Mouse (Mus musculus) cerebral cortex, adult 2 months (tissue): ENCODE data around the gene Plcg2.

Source experiments
- WGBS: fragments of 180-500 bp; shearing (Covaris S2); methylation state at CpG from one replicate; pipeline ENCODE4 v1.1.7; 2018; 5-methylcytosine and 5-hydroxymethylcytosine counted together

Plcg2 gene

DNA sequence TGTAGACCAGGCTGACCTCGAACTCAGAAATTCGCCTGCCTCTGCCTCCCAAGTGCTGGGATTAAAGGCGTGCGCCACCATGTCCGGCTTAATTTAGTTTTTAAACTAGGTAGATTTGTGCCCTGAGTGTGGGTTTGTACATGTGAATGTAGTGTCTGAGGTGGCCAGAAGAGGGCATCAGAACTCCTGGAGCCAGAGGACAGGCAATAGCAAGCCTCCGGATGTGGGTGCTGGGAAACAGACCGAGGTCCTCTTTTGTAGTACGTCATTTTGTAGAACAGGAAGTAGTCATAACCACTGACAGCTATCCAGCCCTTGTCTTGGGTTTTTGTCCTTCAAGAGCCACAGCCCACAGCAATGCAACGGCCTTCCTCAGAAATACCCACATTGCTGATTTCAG lies 141.5 kb downstream of the Plcg2 start:
- 94% methylated on average over 9 of the region's 9 CpGs for WGBS

DNA sequence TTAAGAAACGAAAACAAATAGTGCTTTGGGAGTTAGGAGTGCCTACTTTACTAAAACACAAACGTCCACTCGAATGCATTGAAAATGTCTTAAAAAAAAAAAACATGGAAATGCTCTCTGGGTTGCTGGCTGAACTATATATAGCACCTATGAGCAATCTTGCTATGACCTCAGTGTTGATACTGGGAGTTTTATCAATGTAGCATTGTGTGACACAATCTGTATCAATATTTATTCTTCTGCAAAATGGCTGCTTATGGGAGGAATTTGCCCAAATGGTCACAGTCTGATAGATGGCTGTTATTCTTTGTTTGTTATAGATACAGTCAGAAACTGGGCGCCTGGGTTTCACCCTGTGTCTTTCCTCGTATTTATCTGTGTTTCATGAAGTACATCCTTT lies 147.4 kb downstream of the Plcg2 start:
- 63% methylated on average over 5 of the region's 5 CpGs for WGBS

DNA sequence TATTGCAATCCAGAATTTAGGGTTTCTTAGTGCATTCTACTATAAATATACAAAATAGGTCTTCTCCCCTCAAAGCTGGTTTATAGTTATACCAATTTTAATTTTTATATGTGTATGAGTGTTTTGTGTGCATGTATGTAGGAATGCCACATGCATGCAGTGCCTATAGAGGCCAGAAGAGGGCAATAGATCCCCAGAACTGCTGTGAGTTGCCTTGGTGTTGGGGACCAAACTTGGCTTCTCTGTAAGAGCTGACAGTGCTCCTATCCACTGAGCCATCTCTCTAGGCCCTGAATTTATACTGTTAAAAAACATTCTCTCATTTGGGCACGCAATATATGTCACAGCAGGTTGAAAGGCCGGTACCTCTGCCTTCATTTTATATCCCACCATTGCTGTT lies 147.9 kb downstream of the Plcg2 start:
- WGBS: 49% methylated on average over 2 of the region's 2 CpGs

DNA sequence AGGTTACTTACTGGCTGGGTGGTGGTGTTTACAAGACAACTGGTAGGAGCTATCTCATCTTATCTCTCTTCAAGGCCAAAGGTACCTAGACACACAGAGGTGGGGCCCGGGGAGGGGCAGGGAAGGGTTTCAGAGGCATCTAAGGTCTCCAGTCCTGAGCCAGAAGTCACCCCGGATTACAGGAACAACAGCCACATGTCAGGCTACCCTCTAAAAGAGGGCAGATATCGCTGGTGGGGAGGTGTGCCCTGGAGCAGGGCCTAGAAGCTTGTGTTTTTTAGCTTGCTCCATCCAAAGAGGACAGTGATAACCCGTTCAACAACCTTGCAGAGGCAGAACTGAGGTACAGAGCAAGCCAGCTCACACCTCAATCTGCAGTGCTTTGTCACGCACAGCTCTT lies 148.3 kb downstream of the Plcg2 start:
- 74% methylated on average over 5 of the region's 5 CpGs for WGBS

DNA sequence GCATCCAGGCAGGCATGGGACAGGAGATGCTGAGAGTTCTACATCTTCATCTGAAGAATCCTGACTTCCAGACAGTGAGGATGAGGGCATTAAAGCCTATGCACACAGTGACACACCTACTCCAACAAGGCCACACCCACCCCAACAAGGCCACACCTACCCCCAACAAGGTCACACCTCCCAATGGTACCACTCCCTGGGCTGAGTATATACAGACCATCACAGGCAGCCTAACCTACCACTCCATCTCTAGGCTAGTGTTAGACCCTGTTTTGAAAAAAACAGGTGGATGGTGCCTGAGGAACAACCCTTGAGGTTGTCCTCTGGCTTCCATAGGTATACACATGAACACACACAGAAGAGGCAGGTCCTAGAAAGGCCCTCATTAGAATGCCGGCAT lies 154.2 kb downstream of the Plcg2 start:
- 88% methylated on average over 1 of the region's 1 CpGs for WGBS

DNA sequence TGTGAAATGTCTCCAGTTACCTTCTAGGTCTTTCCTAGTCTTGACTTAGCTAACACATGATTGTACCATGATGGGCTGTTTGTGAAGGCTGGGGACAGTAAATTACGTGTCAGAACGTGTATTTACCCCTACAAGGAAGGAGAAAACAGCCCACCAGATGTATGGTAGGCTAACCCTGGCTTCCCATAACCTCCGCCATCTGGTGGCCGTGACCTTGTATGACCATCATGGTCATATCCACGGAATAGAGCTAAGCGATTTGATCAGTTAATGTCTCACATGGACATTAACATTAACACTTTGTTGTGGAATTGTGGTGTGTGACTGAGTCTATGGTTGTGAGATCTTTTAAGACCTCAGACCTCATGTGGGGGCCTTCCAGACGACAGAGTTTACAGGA lies 160.9 kb downstream of the Plcg2 start:
- WGBS: 77% methylated on average over 7 of the region's 7 CpGs

DNA sequence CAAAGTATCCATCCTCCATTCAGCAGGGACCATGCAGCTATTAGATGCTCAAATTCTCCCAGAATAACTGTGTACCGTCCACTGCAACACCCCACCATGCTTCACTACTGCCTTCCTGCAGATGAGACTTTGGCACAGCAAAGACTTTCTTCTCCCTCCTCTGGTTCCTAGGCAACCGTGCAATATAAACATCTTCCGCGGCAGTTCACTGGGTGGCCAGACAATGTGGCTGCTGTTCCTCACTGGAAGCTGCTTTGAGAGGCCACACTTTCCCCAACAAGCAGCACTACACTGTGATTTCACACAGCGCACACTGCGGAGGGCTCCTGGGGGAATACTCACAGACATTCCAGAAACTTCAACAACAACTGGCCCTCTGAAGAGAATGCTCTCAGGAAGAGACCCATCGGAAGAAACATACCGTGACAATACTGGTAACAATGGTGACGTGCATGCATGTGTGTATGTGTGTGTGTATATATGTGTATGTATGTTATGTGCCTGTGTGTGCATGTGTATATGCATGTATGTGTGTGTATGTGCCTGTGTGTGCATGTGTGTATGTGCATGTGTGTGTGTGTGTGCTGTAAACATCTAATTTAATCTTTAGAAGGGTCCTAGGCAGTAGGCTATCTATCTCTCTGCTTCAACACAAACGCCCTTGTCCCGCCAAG lies 162.4 kb downstream of the Plcg2 start:
- 25% methylated on average over 11 of the region's 11 CpGs for WGBS

DNA sequence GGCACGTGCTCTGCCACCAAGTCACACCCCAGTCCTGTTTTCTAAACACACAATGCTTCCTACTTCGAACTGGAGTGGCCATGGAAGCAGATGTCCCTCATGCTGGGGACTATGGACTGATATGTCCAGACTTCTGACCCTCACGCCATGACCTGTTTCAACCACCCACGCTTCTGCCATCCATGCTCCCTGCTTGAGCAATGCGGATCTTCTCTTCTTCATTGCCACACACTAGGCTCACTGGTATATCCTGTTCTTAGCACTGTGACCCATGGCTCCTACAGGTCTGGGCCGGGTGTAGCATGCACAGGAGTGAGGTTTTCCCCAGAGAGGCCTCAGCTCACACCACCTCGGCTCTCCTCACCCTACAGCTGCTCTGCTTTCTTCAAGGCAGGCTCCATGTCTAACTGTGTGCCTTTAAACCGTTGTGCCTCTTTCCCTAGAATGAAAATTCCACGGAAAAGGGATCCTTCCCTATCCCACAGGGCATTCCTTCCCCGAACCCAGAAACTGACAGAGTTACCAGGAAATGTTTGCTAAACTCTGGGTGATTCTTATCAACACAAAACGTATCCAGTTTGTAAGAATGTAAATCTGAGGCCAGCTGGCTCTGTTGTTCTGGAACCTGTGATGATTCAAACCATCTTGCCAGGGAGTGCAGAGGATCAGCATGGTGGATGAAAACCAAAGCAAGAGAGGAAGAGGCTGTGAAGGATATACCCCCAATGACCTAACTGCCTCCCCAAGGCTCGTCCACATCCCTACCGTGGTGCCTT lies 169.4 kb downstream of the Plcg2 start:
- 88% methylated on average over 13 of the region's 13 CpGs for WGBS

DNA sequence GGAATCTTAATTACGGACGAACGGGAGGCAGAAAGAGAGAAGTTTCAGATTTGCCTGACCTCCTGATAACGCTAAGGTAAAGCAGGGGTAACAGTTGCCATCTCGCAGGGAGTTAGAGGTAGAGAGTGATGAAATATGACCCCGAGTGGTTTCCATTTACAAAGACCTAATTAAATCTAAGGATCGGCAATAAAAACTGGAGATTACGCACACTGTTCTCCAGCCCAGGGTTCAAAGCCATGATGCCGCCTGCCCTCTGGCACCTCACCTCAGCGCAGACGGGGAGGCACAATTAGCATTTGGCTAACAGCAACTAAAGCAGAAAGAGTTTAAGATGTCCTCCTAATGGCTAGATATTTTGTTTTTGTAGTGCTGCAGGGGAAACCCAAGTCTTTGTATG lies 172.4 kb downstream of the Plcg2 start:
- WGBS: 44% methylated on average over 11 of the region's 11 CpGs

DNA sequence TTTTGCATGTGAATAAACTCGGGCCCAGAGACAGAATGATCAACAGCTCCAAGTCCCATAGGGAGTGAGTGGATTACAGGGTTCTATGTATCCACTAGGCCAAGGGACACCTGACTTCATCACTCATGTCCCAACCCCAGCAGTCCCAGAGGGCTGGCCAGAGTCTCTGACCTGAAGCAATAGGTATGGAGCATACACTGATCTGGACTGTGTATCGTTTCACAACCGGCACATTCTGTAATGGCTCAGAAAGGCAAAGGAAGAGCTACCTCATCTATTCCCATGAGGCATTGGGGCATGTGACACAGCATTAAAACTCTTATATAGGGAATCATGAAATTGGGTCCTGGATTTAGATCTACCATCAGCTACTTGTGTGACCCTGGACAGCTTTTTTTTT lies 174.5 kb downstream of the Plcg2 start:
- 90% methylated on average over 3 of the region's 3 CpGs for WGBS

DNA sequence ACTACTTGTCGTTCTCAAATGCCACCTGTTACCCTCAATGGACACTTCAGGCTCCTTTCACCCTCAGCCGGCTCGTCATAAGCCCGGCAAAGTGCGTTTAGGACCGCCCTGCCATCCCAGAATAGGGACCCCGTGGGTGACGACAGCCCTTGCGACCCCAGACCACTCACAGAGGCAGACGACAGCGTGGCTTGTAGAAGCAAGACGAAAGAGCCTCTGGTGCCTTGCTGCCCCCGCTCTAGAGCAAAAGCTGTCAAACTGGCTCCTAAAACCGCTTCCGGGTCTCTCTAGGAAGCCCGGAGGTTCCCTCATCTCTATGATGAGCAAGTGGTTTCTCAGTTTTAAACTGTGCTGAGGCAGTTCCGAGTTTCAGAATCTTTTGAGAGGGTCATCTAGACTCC lies 175.3 kb downstream of the Plcg2 start, which contains the start of gene Sdr42e1:
Sdr42e1 (minus strand) TSS at position 260 of the 401 bp plus-strand sequence.
- WGBS: 12% methylated on average over 17 of the region's 17 CpGs

DNA sequence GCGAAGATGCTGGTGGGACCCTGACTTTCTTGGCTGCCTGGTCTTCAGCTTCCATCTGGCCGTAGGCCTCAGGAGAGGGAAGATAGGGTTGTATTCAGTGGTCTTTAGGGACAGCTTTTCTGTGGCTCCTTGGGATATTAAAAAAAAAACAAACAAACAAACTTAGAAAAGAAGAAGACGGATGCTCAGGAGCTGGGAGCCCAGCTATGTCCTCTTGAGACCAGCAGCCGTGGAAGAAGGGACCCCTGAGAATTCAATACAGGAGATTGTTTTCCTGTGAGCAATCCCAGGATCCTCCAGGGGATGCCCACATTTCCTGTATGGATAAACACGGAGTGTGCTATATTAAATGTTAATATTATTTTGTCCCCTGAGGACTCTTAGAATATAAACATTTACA lies 177.1 kb downstream of the Plcg2 start:
- WGBS: 80% methylated on average over 5 of the region's 5 CpGs

DNA sequence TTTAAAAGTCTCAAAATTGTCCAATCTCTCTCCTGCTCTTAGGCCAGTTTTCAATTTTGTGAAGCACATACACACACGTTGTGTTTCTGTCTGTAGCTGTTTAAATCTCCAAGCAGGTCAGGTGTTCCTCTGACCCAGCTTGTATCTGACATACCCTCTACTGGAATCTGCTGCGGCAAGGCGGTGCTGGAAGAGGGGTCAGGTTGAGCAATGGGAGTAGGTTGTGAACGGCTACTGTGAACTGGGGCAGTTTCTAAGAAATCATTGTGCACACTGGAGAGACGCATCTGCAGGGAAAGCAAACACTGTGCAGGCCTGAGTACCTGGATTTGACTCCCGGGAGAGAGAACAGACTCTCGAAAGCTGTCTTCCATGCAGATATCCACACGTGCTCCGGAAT lies 178.4 kb downstream of the Plcg2 start:
- WGBS: 85% methylated on average over 9 of the region's 9 CpGs

DNA sequence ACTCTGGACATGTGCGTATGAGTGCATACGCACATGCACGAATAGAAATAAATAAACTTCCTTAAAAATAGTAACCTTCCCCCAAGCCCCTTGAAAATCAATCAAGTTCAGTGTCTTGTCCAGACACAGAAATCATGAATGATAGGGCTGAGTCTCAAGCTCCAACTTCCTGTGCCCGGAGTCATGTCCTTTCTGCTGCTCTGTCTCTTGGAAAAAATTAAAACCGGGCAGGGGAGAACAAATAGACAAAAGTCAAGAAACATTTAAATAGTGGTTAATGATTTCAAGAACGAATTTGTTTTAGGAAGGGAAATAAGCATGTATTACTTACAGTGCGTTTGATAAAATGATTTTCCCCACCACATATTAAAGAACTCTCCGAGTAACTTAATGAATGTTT lies 178.9 kb downstream of the Plcg2 start:
- 85% methylated on average over 8 of the region's 8 CpGs for WGBS

DNA sequence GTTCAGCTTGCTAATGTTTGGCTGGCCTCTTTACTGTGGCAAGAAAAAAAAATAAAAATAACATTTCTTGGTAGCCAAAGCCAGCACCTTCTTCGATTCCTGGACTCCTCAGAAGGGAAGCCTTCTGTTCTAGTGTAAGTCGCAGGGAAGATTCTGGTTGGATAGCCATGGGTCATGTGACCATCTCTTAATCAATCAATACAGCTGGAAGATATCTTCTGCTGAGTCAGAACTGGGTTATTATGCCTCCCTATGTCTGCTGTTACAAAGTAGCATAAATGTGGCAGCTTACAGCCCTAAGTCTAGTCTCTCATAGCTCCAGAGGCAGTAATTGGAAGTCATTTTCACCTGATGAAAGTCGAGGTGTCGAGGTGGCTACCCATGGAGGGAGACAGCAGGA lies 180.6 kb downstream of the Plcg2 start:
- 82% methylated on average over 4 of the region's 4 CpGs for WGBS

DNA sequence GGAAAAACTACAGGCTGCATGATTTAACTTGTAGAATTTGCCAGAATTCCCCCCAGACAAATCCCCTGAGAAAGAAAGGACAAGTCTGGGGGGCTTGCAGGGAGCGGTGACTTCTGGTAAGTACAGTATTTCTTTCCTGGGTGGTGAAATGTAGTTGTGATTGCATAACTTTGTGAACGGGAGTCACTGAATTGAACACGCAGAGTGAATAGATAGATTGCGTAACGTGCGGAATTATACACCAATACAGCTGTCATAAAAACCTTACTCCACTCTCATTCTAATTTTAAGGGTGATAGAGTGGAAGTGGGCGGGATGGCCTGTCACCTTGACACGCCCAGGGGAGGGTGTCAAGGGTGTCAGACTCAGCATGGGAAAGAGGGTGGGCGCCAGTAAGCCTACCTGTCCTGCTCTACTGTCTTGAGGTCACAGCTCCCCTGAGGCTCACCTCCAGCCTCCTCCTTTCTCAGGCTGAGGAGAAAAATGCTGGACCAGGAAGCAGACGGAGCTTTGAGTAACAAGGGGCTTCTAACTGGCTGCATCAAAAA lies 185.9 kb downstream of the Plcg2 start:
- WGBS: 87% methylated on average over 10 of the region's 10 CpGs

DNA sequence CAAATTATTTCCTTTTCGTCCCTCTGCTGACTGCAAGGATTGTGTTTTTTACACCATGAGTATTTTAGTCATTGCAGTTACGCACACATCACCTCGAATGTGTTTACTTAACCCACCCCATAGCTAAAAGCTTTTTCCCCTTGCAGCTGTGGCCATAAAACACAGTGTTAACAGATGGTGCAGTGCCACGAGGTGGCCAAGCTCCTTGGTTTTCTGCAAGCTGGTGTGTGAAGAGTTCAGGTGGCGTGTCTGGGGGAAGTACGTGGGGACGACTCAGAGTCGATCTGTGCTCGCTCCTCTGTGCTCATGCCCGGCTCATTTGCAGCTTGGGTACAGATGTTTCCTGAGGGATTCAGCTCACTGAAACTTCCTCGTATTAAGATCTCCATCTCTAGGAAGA lies 186.4 kb downstream of the Plcg2 start:
- 61% methylated on average over 11 of the region's 11 CpGs for WGBS
